Mouse (Mus musculus) ovary, postnatal 36 days (tissue): ENCODE measurements around the gene Ddn.
A peak's percentile ranks its signal among the peaks of the same experiment; 100 is the strongest.

Experiments used
- DNase-seq: peaks from one replicate; pipeline ENCODE4 v3.0.0; 2022; ENCODE audit warnings: low spot score, mixed read lengths

Ddn gene

DNA sequence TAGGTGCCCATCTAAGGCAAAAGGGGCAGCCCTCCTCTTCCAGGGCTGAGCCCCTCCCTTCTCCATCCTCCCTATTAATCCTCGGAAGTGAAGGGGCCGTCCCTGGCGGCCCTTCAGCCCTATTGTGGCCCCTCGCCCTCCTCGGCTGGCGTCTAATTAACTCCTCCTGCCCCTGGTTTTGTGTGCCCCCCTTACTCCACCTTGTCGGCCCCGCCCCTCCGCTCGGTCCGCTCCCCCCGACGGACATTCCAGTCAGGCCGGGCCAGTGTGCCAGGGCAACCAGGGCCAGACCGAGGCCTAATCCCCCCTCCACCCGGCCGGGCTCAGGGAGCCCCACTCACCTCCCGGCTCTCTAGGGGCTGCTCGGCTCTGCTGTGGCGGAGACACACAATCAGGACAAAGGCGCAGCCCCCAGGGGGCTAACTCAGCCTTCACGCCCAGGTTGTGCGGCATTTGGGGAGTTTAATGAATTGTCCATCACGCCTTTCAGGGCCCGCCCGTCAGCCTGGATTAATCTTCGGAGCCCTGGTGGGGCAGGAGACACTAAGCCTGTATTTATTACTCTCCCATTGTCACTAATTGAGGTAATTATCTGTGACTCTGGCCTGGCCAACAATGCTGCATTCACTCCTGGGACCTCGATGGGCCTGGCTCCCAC, 11.3 kb downstream of the Ddn start:
- no peak for DNase-seq

DNA sequence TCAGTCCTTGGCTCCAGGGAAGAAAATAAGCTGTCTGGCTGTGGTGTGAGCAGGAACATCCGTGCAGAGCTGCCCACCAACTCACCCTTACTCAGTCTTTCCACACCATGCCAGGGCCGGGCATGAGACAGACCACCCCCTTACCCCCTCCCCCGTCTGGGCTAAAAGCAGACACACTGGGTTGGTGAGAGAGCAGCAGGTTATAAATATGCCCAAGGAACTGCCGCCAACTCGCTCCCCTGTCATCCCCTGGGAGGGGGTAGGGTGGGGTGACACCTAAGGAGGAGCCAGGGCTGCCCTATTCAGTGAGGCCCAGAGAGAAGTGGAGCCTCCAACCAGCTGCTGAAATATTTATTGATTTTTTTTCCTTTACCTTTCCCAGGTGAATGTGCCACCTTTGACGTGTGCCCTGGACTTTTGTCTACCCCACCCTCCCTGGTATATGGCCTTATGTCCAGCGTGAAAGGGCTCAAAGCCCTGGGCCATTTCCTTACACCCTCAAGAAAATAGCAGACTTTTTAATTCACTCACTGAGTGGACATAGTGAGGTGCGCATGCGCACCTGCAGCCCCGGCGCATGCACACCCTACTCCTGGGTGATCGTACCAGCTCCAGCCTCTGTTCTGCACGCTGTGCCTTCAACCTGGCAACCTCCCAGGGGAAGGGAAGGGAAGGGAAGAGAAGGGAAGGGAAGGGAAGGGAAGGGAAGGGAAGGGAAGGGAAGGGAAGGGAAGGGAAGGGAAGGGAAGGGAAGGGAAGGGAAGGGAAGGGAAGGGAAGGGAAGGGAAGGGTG, 12.3 kb downstream of the Ddn start:
- DNase-seq = no peak

GRCm38 (mm10) chr15:98793141-98793698, 16.1 kb downstream of the Ddn start:
- no peak for DNase-seq

DNA sequence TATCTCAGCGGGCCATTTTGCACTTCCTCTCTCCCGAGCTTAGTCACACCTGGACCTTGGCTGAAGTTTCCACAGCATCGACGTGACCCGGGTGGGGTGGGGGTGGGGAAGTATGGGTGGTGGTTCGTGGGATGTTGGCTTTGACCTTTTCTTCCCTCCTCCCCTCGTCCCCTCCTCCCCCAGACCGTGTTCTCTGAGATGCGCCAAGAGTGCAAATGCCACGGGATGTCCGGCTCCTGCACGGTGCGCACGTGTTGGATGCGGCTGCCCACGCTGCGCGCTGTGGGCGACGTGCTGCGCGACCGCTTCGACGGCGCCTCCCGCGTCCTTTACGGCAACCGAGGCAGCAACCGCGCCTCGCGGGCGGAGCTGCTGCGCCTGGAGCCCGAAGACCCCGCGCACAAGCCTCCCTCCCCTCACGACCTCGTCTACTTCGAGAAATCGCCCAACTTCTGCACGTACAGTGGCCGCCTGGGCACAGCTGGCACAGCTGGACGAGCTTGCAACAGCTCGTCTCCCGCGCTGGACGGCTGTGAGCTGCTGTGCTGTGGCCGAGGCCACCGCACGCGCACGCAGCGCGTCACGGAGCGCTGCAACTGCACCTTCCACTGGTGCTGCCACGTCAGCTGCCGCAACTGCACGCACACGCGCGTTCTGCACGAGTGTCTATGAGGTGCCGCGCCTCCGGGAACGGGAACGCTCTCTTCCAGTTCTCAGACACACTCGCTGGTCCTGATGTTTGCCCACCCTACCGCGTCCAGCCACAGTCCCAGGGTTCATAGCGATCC, 16.9 kb downstream of the Ddn start:
- DNase-seq = no peak

GRCm38 (mm10) chr15:98791771-98792170, 17.5 kb downstream of the Ddn start:
- no peak for DNase-seq

DNA sequence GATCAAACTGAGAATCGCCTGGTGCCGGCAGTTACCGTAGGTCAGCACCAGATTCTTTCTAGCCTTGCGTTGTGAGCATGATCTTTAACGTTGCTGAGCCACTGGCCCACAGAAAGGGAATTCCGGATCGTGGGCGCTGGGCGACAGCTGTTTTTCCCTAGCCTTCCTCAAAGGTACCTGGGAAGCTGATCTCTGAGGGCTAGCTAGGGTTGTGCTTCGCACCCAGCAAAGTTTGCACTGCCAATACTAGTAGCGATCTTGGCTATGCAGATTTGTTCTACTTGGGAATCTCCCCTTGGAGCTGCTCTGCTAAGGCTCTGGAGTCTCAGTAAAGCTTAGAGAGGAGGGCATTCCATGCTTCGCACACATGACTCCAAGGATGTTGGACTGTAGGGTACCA, 18.1 kb downstream of the Ddn start:
- DNase-seq = no peak

DNA sequence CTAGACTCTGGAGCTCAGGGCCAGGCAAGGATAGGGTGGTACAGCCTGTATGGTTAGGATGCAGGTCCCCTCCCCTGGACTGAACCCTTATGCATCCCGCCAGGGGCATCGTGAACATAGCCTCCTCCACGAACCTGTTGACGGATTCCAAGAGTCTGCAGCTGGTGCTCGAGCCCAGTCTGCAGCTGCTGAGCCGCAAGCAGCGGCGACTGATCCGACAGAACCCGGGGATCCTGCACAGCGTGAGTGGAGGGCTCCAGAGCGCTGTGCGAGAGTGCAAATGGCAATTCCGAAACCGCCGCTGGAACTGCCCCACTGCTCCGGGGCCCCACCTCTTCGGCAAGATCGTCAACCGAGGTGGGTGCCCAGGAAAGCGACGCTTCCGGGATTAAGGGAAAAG, 18.5 kb downstream of the Ddn start:
- DNase-seq = no peak

DNA sequence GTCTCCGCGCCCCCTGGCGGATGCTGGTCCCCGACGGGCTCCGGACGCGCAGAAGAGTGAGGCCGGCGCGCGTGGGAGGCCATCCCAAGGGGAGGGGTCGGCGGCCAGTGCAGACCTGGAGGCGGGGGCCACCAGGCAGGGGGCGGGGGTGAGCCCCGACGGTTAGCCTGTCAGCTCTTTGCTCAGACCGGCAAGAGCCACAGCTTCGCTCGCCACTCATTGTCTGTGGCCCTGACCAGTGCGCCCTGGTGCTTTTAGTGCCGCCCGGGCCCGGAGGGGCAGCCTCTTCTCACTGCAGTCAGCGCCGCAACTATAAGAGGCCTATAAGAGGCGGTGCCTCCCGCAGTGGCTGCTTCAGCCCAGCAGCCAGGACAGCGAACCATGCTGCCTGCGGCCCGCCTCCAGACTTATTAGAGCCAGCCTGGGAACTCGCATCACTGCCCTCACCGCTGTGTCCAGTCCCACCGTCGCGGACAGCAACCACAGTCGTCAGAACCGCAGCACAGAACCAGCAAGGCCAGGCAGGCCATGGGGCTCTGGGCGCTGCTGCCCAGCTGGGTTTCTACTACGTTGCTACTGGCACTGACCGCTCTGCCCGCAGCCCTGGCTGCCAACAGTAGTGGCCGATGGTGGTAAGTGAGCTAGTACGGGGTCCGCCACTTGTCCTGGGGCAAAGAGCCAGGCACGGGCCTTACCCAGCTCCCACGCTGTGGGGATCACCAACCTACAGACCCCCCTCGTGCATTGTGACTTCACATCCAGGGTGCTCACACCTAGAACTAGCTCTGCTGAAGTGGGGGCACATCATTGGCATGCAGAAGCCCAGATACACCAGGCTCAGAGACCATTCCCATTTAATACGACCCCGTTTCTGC, 19.4 kb downstream of the Ddn start, which contains the start of gene Wnt1:
TSS of gene Wnt1 (plus strand) at position 197 of the 875 bp plus-strand sequence.
- DNase-seq = peak; percentile 58

GRCm38 (mm10) chr15:98788972-98789660, 20.2 kb downstream of the Ddn start:
- DNase-seq = no peak

DNA sequence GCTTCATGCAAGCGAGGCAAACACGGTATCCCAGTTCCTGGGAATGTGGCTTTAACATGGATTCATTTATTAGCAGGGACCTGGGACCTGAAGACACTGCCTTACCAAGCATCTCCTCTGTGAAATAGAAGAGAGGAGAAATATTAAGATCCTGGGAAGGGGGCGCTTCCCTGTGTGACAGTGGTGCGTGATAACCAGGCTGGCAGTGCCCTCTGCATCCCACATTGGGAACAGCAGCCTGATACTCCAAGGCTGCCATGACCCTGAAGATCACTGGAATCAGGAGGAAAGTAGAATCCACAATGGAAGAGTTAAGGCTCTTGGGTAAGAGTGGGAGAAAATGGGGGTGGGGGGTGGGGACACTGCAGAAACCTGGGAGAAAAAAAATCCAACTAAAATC, 21.4 kb downstream of the Ddn start:
- DNase-seq = no peak

DNA sequence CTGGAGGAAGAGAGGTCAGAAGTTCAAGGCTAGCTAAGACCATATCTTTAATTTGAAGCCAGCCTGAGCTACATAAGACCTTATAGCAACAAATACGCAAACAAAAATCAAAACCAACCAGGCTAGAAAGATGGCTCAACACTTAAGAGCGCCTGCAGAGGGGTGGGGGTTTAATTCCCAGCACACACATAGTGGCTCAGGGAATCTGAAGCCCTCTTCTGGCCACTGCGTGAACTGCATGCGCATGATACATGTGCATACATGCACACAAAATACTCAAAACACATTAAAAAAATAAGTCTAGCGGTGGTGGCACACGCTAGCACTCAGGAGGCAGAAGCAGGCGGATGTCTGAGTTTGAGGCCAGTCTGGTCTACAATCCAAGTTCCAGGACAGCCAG, 23.5 kb downstream of the Ddn start:
- no peak for DNase-seq

DNA sequence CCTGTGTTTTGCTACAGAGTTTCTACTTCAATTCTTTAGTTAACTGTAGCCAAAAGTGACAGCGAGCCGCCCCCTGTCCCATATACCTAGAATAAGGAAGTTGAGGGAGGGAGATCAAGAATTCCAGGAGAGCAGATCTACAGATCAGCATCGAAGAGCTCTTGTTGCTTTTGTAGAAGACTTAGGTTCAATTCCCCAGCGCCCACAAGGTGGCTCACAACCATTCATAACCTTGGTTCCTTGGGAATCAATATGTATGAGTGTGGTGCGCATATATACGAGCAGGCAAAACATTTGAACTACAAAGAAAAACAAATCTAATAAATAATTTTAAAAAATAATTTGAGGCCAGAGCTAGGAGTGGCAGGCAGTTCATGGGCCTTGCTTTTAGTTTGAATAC, 28.1 kb downstream of the Ddn start:
- DNase-seq = no peak

DNA sequence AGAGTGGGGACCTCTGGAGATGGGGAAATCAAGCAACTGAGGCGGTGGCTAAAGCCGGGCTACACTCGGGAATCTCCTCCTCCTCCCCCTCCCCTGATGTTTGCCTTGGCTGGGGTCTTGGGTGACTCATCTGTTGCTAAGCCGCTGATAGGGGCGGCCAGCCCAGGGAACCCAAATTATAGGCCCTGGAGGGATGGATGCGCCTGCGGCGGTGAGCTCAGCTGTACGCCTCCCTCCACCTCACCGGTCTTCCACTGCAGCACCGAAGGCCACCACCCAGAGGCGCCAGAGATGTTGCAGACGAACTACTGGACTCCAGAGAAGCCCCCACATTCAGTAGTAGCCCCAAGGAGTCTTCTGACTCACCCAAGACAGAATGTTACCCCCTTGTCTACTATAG, 28.7 kb downstream of the Ddn start:
- no peak for DNase-seq

- DNase-seq = no peak
These were observed 29.2 kb downstream of the Ddn start for GRCm38 (mm10) chr15:98780075-98780474.

- no peak for DNase-seq
These were observed 30.5 kb downstream of the Ddn start for GRCm38 (mm10) chr15:98778806-98779205.

- no peak for DNase-seq
These were observed 31.0 kb downstream of the Ddn start for GRCm38 (mm10) chr15:98778191-98778770.

DNA sequence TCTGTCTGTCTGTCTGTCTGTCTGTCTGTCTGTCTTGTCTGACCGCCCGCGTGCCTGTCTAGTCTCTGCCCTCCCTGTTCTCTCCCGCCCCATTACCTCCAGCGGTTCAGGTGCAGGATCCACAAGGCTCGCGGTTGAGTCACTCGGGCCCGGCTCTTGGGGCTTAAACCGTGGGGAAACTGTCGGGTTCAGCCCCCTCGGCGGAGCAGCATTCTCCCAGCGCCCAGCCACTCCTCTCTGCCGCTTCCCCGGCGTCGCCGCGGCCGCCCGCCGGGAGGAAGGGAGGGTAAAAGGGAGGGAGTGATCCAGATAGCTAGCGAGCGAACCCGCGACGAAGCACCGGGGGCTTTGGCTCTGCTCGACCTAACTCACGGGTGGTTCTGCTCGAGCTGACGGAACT, 31.5 kb downstream of the Ddn start, which contains the start of gene Wnt10b:
TSS of gene Wnt10b (minus strand) at position 389 of the 400 bp plus-strand sequence.
- no peak for DNase-seq

GRCm38 (mm10) chr15:98777005-98777616, 32.2 kb downstream of the Ddn start:
- DNase-seq = no peak

- DNase-seq = no peak
These were observed 32.8 kb downstream of the Ddn start for GRCm38 (mm10) chr15:98776280-98777004.
